Mouse (Mus musculus) thymus, postnatal 0 days (tissue): ENCODE data around the gene Cdkn1c. TPM values are rescaled to one million over a fixed set of nuclear protein-coding genes. Genes with fewer than 3 reads are reported as not detected.

Experiments used
- DNase-seq: peaks from one replicate; pipeline ENCODE4 v3.0.0-alpha.2; 2015; ENCODE audit warnings: low spot score
- polyA plus RNA-seq: library from polyadenylated mRNA; unstranded; fragments of >200 nt; fragmentation: Nextera tagmentation; extraction: Ambion mirVana; gene quantifications from 2 replicates; pipeline ENCODE4 v1.2.1, GENCODE M21; 2015

The Cdkn1c gene
- 59.1 and 74.9 TPM in 2 replicates for polyA plus RNA-seq

GRCm38 (mm10) chr7:143460874-143461273 is at the start of gene Cdkn1c:
Gene Cdkn1c (minus strand): TSS chr7:143461050.
- peak; percentile 92 for DNase-seq

- DNase-seq: no peak
Measured at GRCm38 (mm10) chr7:143509566-143509965, 48.7 kb upstream of the Cdkn1c start.

GRCm38 (mm10) chr7:143506675-143507074 is 45.8 kb upstream of the Cdkn1c start:
- DNase-seq: peak; percentile 65

- no peak for DNase-seq
Measured at GRCm38 (mm10) chr7:143506271-143506670, 45.4 kb upstream of the Cdkn1c start.

- peak; percentile 75 for DNase-seq
Measured at GRCm38 (mm10) chr7:143505823-143506222, 45.0 kb upstream of the Cdkn1c start.

- DNase-seq: no peak
Measured at GRCm38 (mm10) chr7:143505411-143505810, 44.6 kb upstream of the Cdkn1c start.

- no peak for DNase-seq
Measured at GRCm38 (mm10) chr7:143503926-143504325, 43.1 kb upstream of the Cdkn1c start.

- no peak for DNase-seq
Measured at GRCm38 (mm10) chr7:143502418-143503200, 41.8 kb upstream of the Cdkn1c start, which contains the start of gene Phlda2. Gene Phlda2 (minus strand): TSS chr7:143503150.

GRCm38 (mm10) chr7:143501643-143502417 is 41.0 kb upstream of the Cdkn1c start:
- DNase-seq: peak; percentile 13

GRCm38 (mm10) chr7:143500912-143501311 is 40.1 kb upstream of the Cdkn1c start:
- DNase-seq: no peak

GRCm38 (mm10) chr7:143498584-143498983 is 37.7 kb upstream of the Cdkn1c start:
- no peak for DNase-seq

GRCm38 (mm10) chr7:143495104-143495961 is 34.5 kb upstream of the Cdkn1c start:
- no peak for DNase-seq

GRCm38 (mm10) chr7:143493616-143494126 is 32.8 kb upstream of the Cdkn1c start:
- DNase-seq: no peak

- no peak for DNase-seq
Measured at GRCm38 (mm10) chr7:143489735-143490134, 28.9 kb upstream of the Cdkn1c start.

- no peak for DNase-seq
Measured at GRCm38 (mm10) chr7:143482541-143482940, 21.7 kb upstream of the Cdkn1c start.

- DNase-seq: no peak
Measured at GRCm38 (mm10) chr7:143481806-143482387, 21.0 kb upstream of the Cdkn1c start.

GRCm38 (mm10) chr7:143480498-143480897 is 19.6 kb upstream of the Cdkn1c start:
- DNase-seq: peak; percentile 70

GRCm38 (mm10) chr7:143477800-143478199 is 16.9 kb upstream of the Cdkn1c start:
- no peak for DNase-seq

GRCm38 (mm10) chr7:143476702-143477335 is 16.0 kb upstream of the Cdkn1c start:
- no peak for DNase-seq

- no peak for DNase-seq
Measured at GRCm38 (mm10) chr7:143475876-143476275, 15.0 kb upstream of the Cdkn1c start.
